Mouse (Mus musculus): ENCODE measurements around the gene Dock6.

DNA sequence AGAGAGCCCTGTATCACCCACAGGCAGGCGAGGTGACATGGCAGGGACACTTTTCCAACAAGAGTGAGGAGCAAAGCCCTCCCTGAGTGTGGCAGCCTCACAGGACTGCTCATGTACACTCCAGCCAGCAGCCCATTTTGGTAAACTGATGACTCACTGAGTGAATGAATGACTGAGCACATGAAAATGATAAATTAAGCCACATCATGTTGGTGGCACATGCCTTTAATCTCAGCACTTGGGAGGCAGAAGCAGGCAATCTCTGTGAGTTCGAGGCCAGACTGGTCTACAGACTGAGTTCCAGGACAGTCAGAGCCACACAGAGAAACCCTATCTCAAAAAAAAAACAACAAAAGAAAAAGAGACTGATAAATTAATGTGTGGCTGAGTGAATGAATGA, 5.1 kb upstream of the Dock6 start:
- TF ChIP-seq CTCF (IDR thresholded peaks at IDR 0.05): no peak
- no peak for TF ChIP-seq EP300 (IDR thresholded peaks at IDR 0.05)
